Mouse (Mus musculus) midbrain, postnatal 0 days (tissue): ENCODE measurements around the gene Tepsin. TPM values are rescaled to one million over a fixed set of nuclear protein-coding genes. Genes with fewer than 3 reads are reported as not detected.
A peak's percentile ranks its signal among the peaks of the same experiment; 100 is the strongest.

Experiments
- ATAC-seq: fragments of 200-750 bp; cut with Nextera tagmentation; 2 replicates; pipeline ENCODE4 v1.8.0; 2017; ENCODE audit warnings: moderate number of reproducible peaks, mild to moderate bottlenecking, moderate TSS enrichment, moderate library complexity; ENCODE audit not compliant: low FRiP score
- DNase-seq: peaks from one replicate; pipeline ENCODE4 v3.0.0-alpha.2; 2015; ENCODE audit warnings: low spot score
- H3K27ac ChIP-seq: fragments of 300-500 bp; sonication (generic); 2 replicates; pipeline ENCODE4 v1.5.1; 2014; ENCODE audit warnings: low read depth, mild to moderate bottlenecking, low read length, mixed read lengths
- H3K27me3 ChIP-seq: fragments of 300-500 bp; sonication (generic); 2 replicates; pipeline ENCODE4 v1.6.1; 2014; ENCODE audit warnings: low read length, control low read depth, mixed read lengths; ENCODE audit not compliant: insufficient read depth
- H3K36me3 ChIP-seq: fragments of 300-500 bp; sonication (generic); 2 replicates; pipeline ENCODE4 v1.6.1; 2014; ENCODE audit warnings: low read length, control low read depth, mixed read lengths; ENCODE audit not compliant: insufficient read depth
- H3K4me1 ChIP-seq: fragments of 300-500 bp; sonication (generic); 2 replicates; pipeline ENCODE4 v1.6.1; 2014; ENCODE audit warnings: mild to moderate bottlenecking, control low read depth, antibody characterized with exemption, low read length, mixed read lengths; ENCODE audit not compliant: insufficient read depth
- H3K4me2 ChIP-seq: fragments of 300-500 bp; sonication (generic); 2 replicates; pipeline ENCODE4 v1.6.1; 2014; ENCODE audit warnings: low read depth, mild to moderate bottlenecking, low read length, mixed read lengths; ENCODE audit not compliant: poor library complexity, severe bottlenecking
- H3K4me3 ChIP-seq: fragments of 300-500 bp; sonication (generic); 2 replicates; pipeline ENCODE4 v1.5.1; 2014; ENCODE audit warnings: low read depth, mild to moderate bottlenecking, low read length, moderate library complexity
- H3K9ac ChIP-seq: fragments of 300-500 bp; sonication (generic); replicated peaks from 2 replicates; pipeline ENCODE4 v1.6.1; 2014; ENCODE audit warnings: mild to moderate bottlenecking, low read length, moderate library complexity, mixed read lengths; ENCODE audit not compliant: poor library complexity, severe bottlenecking
- H3K9me3 ChIP-seq: fragments of 300-500 bp; sonication (generic); 2 replicates; pipeline ENCODE4 v1.6.1; 2016; ENCODE audit warnings: low read length, control low read depth
- CTCF ChIP-seq: IDR thresholded peaks from 2 replicates; pipeline ENCODE4 v1.5.1; 2016; ENCODE audit warnings: antibody characterized with exemption, mild to moderate bottlenecking
- WGBS: fragments of 180-500 bp; shearing (Covaris S2); extraction: QIAGEN DNeasy Blood & Tissue Kit; methylation state at CpG from one replicate; pipeline ENCODE4 v1.1.7; 2014; 5-methylcytosine and 5-hydroxymethylcytosine counted together
- polyA plus RNA-seq: library from polyadenylated mRNA; unstranded; fragments of >200 nt; fragmentation: Nextera tagmentation; extraction: Ambion mirVana; gene quantifications from 2 replicates; pipeline ENCODE4 v1.2.1, GENCODE M21; 2015
- total RNA-seq: library from RNA; depleted of rRNA; stranded (reverse); fragments of >200 nt; gene quantifications from 2 replicates; pipeline ENCODE4 v1.2.3, GENCODE M21; 2014

Tepsin gene
- total and polyA plus RNA-seq, 2 experiments from 2014 or later: 14.9 to 32.1 TPM

DNA sequence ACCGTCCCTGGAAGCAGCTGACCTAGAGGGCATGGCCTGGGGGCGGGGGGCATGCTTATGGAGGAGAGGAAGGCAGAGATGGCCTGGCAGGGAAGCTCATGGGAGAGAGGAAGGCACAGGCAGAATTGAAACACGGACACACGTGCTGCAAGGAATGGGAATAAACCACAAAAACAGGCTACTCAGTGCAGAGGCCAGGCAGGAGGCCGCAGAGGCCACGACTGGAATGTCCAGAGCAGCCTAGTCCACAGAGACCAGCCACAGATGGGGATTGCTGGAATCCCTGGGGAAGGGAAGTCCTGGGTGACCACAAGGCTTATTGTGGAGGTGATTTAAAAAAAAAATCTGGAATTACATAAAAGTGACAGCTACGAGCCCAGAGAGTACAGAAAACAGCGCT lies 49.5 kb downstream of the Tepsin start:
- Histone ChIP-seq H3K4me3 (no peak overlapping the region), H3K9me3 (no peaks in the 10 kb centered on the region), H3K36me3 (no peaks in the 10 kb centered on the region), H3K9ac (no peak overlapping the region), H3K27me3 (no peaks in the 10 kb centered on the region), H3K27ac (no peak overlapping the region), H3K4me1 (peaks cover 38% of the 10 kb centered on the region), H3K4me2 (peak overlapping the region; percentile 94; the same call in 1 of the 2 replicates)
- TF ChIP-seq CTCF: no peak
- DNase-seq (no peak), ATAC-seq (no peak)
- 83% methylated on average over 8 of the region's 8 CpGs for WGBS

DNA sequence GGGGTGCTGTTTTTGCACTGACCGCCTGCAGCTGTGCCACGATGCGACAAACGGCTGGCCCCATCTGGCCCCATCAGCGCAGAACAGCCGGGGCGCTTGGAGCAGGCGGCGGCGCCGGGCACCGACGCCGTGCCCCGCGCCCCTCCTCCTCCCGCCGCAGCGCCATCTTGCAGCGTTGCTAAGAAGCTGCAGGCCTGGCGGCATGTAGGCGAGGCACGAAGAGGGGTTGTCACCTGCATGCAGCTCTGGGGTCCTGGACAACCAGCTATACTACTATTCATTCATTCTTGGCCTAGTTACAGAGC lies 50.3 kb downstream of the Tepsin start:
- ATAC-seq (peak; percentile 35; the same call in 1 of the 2 replicates), DNase-seq (peak; percentile 82)
- H3K27ac ChIP-seq: peak overlapping the region; percentile 92
- peaks cover 38% of the 10 kb centered on the region for H3K4me1 ChIP-seq
- no peaks in the 10 kb centered on the region for H3K36me3 ChIP-seq
- no peaks in the 10 kb centered on the region for H3K27me3 ChIP-seq
- TF ChIP-seq CTCF: peak; percentile 71
- no peaks in the 10 kb centered on the region for H3K9me3 ChIP-seq
- H3K4me2 ChIP-seq: peak overlapping the region; percentile 94
- H3K9ac ChIP-seq: peak overlapping the region; percentile 93
- WGBS: 5% methylated on average over 23 of the region's 23 CpGs
- H3K4me3 ChIP-seq: peak overlapping the region; percentile 76

- TF ChIP-seq CTCF: no peak
- Histone ChIP-seq H3K4me3 (peak overlapping the region; percentile 76), H3K36me3 (no peaks in the 10 kb centered on the region), H3K4me1 (peaks cover 38% of the 10 kb centered on the region), H3K27me3 (no peaks in the 10 kb centered on the region), H3K9ac (peak overlapping the region; percentile 93), H3K4me2 (peak overlapping the region; percentile 94), H3K9me3 (no peaks in the 10 kb centered on the region), H3K27ac (peak overlapping the region; percentile 92)
- ATAC-seq: peak; percentile 15; the same call in 1 of the 2 replicates
- 9% methylated on average over 23 of the region's 23 CpGs for WGBS
- no peak for DNase-seq
Measured at GRCm38 (mm10) chr11:120047531-120048251, 50.8 kb downstream of the Tepsin start.

DNA sequence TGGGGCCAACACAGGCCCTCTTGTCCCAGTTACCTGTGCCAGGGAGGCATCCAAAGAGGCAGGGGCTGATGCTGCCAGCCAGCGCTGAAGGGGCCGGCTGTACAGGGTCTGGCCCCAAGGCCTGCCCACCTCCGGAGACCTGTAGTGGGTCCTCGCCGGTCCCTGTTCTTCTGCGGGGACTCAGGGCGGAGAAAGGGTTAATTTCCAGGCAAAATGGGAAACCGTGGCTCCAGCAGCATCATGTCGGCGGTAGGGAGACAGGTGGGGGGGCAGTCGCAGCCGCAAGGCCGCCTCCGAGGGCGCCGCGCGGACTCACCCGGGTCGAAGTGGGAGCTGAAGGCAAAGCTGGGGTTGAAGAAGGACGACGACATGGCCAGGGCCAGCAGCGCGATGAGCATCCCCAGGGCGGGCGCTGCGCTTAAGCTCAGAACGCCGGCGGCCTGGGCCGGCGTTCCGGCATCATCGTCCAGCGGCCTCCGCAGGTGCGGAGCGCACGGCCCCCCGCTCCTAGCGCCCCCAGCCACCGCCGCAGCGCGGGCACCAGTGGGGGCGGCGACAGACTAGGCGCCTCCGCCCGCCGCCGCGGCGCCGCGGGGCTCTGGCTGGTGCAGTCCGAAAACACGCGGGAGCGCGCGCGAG lies 51.9 kb downstream of the Tepsin start, which contains the start of gene Aatk:
Aatk (minus strand) TSS at position 615 of the 639 bp plus-strand sequence.
- ATAC-seq (peak; percentile 55), DNase-seq (peak; percentile 54)
- Histone ChIP-seq H3K27ac (peak within 1 kb of the TSS; percentile 92), H3K4me1 (peaks cover 38% of the 10 kb centered on the region), H3K9ac (peak within 1 kb of the TSS; percentile 93), H3K27me3 (no peaks in the 10 kb centered on the region), H3K4me3 (peak within 1 kb of the TSS; percentile 76), H3K9me3 (no peaks in the 10 kb centered on the region), H3K36me3 (no peaks in the 10 kb centered on the region), H3K4me2 (peak within 1 kb of the TSS; percentile 94)
- TF ChIP-seq CTCF: no peak
- under 1% methylated on average over 49 of the region's 63 CpGs for WGBS

GRCm38 (mm10) chr11:120045839-120046552 lies 52.5 kb downstream of the Tepsin start:
- peak overlapping the region; percentile 94 for H3K4me2 ChIP-seq
- no peaks in the 10 kb centered on the region for H3K9me3 ChIP-seq
- peak; percentile 60 for DNase-seq
- H3K4me1 ChIP-seq: peaks cover 34% of the 10 kb centered on the region
- no peaks in the 10 kb centered on the region for H3K36me3 ChIP-seq
- peak overlapping the region; percentile 93 for H3K9ac ChIP-seq
- ATAC-seq: peak; percentile 21; the same call in 1 of the 2 replicates
- 24% methylated on average over 11 of the region's 11 CpGs for WGBS
- no peaks in the 10 kb centered on the region for H3K27me3 ChIP-seq
- no peak for TF ChIP-seq CTCF
- H3K4me3 ChIP-seq: peak overlapping the region; percentile 76
- peak overlapping the region; percentile 92 for H3K27ac ChIP-seq
